Mouse (Mus musculus): ENCODE measurements at regions not wholly inside any gene's neighbourhood (a gene's known extent, or its start where the extent isn't known, plus 50 kb on each side); places are given as distances from the start of the nearest gene placed in this dataset.

DNA sequence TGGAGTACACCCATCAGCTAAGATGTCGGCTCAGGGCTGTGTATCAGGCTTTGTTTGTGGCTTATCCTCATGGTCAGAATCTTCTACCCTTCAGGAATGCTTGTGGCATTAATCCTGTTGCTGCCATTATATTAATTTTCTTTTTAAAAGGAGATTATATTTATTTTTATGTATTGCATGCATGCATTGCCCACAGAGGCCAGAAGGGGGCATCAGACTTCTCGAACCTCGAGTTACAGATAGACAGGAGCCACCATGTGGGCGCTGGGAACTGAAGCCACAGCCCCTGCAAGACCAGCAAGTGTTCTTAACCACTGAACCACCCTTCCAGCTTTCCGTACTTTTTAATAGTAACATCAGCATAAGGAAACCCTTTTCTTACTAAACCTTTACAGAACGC lies 134.7 kb upstream of the Pitx1 start:
- no peak for TF ChIP-seq CTCF (IDR thresholded peaks at IDR 0.05; ENCODE audit: extremely low read depth, insufficient read depth, low read length)
- TF ChIP-seq POLR2A (IDR thresholded peaks at IDR 0.05; ENCODE audit: extremely low read depth, insufficient read depth, low read length), result no peak
